Comparison of ENCODE assay signal across 8 mouse cellular contexts in genomic region chr4:132048011-132048991, GRCm38 (mm10). TPM values are rescaled to one million over a fixed set of nuclear protein-coding genes. Genes with fewer than 3 reads are reported as not detected.
DNase-seq lines count a peak whose midpoint lies in the region; ATAC-seq and TF ChIP-seq lines count a peak whose summit lies in the region.

No protein-coding gene starts in this region.

- H3K27ac ChIP-seq in forebrain, embryonic 15.5 days (replicated peaks), result peak overlapping the region; percentile 93
- H3K27ac ChIP-seq in hindbrain, embryonic 15.5 days (replicated peaks), result peak overlapping the region; percentile 96
- H3K27ac ChIP-seq in limb, embryonic 13.5 days, result peak overlapping the region; percentile 95
- peak overlapping the region; percentile 94 for H3K27ac ChIP-seq in midbrain, postnatal 0 days (ENCODE audit: low read depth, low read length)

- peak overlapping the region; percentile 68 for H3K4me3 ChIP-seq in forebrain, embryonic 15.5 days
- H3K4me3 ChIP-seq in hindbrain, embryonic 15.5 days, result peak overlapping the region; percentile 62
- H3K4me3 ChIP-seq in limb, embryonic 13.5 days, result peak overlapping the region; percentile 95
- H3K4me3 ChIP-seq in midbrain, postnatal 0 days (ENCODE audit: low read depth, low read length), result peak overlapping the region; percentile 98

- peak; percentile 21 for DNase-seq in layer of hippocampus, adult 11-12 months (ENCODE audit: low spot score)
- DNase-seq in layer of hippocampus, adult 9-11 months, result no peak
- peak; percentile 76 for DNase-seq in midbrain, postnatal 0 days (ENCODE audit: low spot score)
- DNase-seq in testis, postnatal 10 days (ENCODE audit: low spot score), result peak; percentile 72

- H3K9ac ChIP-seq in forebrain, embryonic 15.5 days (replicated peaks), result peak overlapping the region; percentile 95
- H3K9ac ChIP-seq in hindbrain, embryonic 15.5 days, result peak overlapping the region; percentile 88
- H3K9ac ChIP-seq in limb, embryonic 13.5 days, result peak overlapping the region; percentile 97
- peak overlapping the region; percentile 98 for H3K9ac ChIP-seq in midbrain, postnatal 0 days (replicated peaks; ENCODE audit: low read length, poor library complexity, severe bottlenecking)

- H3K27me3 ChIP-seq in forebrain, embryonic 15.5 days, result peaks cover 11% of the 10 kb centered on the region; the same call in 1 of the 2 replicates
- H3K27me3 ChIP-seq in hindbrain, embryonic 15.5 days, result no peaks in the 10 kb centered on the region
- H3K27me3 ChIP-seq in limb, embryonic 13.5 days, result 0 out of 2 replicates have a peak, but pooled peaks cover 3% of the 10 kb centered on the region
- H3K27me3 ChIP-seq in midbrain, postnatal 0 days (ENCODE audit: insufficient read depth, low read length), result no peaks in the 10 kb centered on the region

- no peak for TF ChIP-seq CTCF in midbrain, postnatal 0 days (IDR thresholded peaks at IDR 0.05)

- H3K4me2 ChIP-seq in forebrain, embryonic 15.5 days (replicated peaks), result peak overlapping the region; percentile 75
- H3K4me2 ChIP-seq in hindbrain, embryonic 15.5 days, result peak overlapping the region; percentile 68
- H3K4me2 ChIP-seq in limb, embryonic 13.5 days (replicated peaks), result peak overlapping the region; percentile 91
- H3K4me2 ChIP-seq in midbrain, postnatal 0 days (ENCODE audit: low read depth, low read length, poor library complexity, severe bottlenecking), result peak overlapping the region; percentile 67

- no peaks in the 10 kb centered on the region for H3K9me3 ChIP-seq in forebrain, embryonic 15.5 days
- no peaks in the 10 kb centered on the region for H3K9me3 ChIP-seq in hindbrain, embryonic 15.5 days
- no peaks in the 10 kb centered on the region for H3K9me3 ChIP-seq in limb, embryonic 13.5 days
- no peaks in the 10 kb centered on the region for H3K9me3 ChIP-seq in midbrain, postnatal 0 days (ENCODE audit: low read length)

- WGBS in forebrain, embryonic 15.5 days, result under 1% methylated on average over 83 of the region's 95 CpGs
- WGBS in hindbrain, embryonic 15.5 days, result under 1% methylated on average over 73 of the region's 95 CpGs
- under 1% methylated on average over 56 of the region's 95 CpGs for WGBS in limb, embryonic 13.5 days
- WGBS in midbrain, postnatal 0 days, result 0% methylated on average over 69 of the region's 95 CpGs

- no peaks in the 10 kb centered on the region for H3K36me3 ChIP-seq in forebrain, embryonic 15.5 days
- no peaks in the 10 kb centered on the region for H3K36me3 ChIP-seq in hindbrain, embryonic 15.5 days
- H3K36me3 ChIP-seq in limb, embryonic 13.5 days, result no peaks in the 10 kb centered on the region
- H3K36me3 ChIP-seq in midbrain, postnatal 0 days (ENCODE audit: insufficient read depth, low read length), result no peaks in the 10 kb centered on the region

- peak; percentile 27; the same call in 1 of the 2 replicates for ATAC-seq in cerebellum, adult (ENCODE audit: insufficient number of reproducible peaks, low FRiP score, low TSS enrichment)
- ATAC-seq in forebrain, embryonic 15.5 days (replicated peaks), result peak; percentile 65
- peak; percentile 63 for ATAC-seq in hindbrain, embryonic 15.5 days (ENCODE audit: low FRiP score, low read depth)
- ATAC-seq in limb, embryonic 13.5 days (ENCODE audit: low FRiP score, low read depth), result peak; percentile 4; the same call in 1 of the 2 replicates
- ATAC-seq in midbrain, postnatal 0 days (ENCODE audit: low FRiP score), result peak; percentile 45

- H3K4me1 ChIP-seq in forebrain, embryonic 15.5 days, result peaks cover 29% of the 10 kb centered on the region
- H3K4me1 ChIP-seq in hindbrain, embryonic 15.5 days (replicated peaks), result peaks cover 38% of the 10 kb centered on the region
- H3K4me1 ChIP-seq in limb, embryonic 13.5 days, result peaks cover 46% of the 10 kb centered on the region
- peaks cover 9% of the 10 kb centered on the region for H3K4me1 ChIP-seq in midbrain, postnatal 0 days (ENCODE audit: insufficient read depth, low read length)

RNA-seq across cellular contexts. Expression of gene Gm10300, which starts 26.2 kb away (rescaled TPM):
- polyA plus RNA-seq in forebrain, embryonic 15.5 days (2015; fragmentation: Nextera tagmentation; extraction: Ambion mirVana), result 0.08 TPM in 1 of 2 replicates, not detected in the other
- not detected in 2 replicates for polyA plus RNA-seq in hindbrain, embryonic 15.5 days (2015; fragmentation: Nextera tagmentation; extraction: Ambion mirVana)
- 0.08 TPM in 1 of 2 replicates, not detected in the other for polyA plus RNA-seq in limb, embryonic 13.5 days (2015; fragmentation: Nextera tagmentation; extraction: Ambion mirVana)
- total RNA-seq in midbrain, postnatal 0 days (2014; rRNA removed), result 0.05 TPM in 1 of 2 replicates, not detected in the other
- polyA plus RNA-seq in midbrain, postnatal 0 days (2015; fragmentation: Nextera tagmentation; extraction: Ambion mirVana), result 0.06 TPM in 1 of 2 replicates, not detected in the other

RNA-seq across cellular contexts. Expression of gene Epb41, which starts 26.8 kb away (rescaled TPM):
- polyA plus RNA-seq in forebrain, embryonic 15.5 days (2015; fragmentation: Nextera tagmentation; extraction: Ambion mirVana), result 73.3 and 73.7 TPM in 2 replicates
- 59.8 and 68.4 TPM in 2 replicates for polyA plus RNA-seq in hindbrain, embryonic 15.5 days (2015; fragmentation: Nextera tagmentation; extraction: Ambion mirVana)
- 70.4 and 78.8 TPM in 2 replicates for polyA plus RNA-seq in limb, embryonic 13.5 days (2015; fragmentation: Nextera tagmentation; extraction: Ambion mirVana)
- 70.4 and 77.1 TPM in 2 replicates for total RNA-seq in midbrain, postnatal 0 days (2014; rRNA removed)
- 29.4 and 29.9 TPM in 2 replicates for polyA plus RNA-seq in midbrain, postnatal 0 days (2015; fragmentation: Nextera tagmentation; extraction: Ambion mirVana)

Comparison
In these comparisons a context has a peak if more than half of its experiments do, and no peak if none do; other contexts are left out.
1. ATAC-seq: peak in every context shown above with its lines; median percentile 65 in forebrain, embryonic 15.5 days; 63 in hindbrain, embryonic 15.5 days; 45 in midbrain, postnatal 0 days; 27 in cerebellum, adult; 4 in limb, embryonic 13.5 days.